Mouse (Mus musculus): ENCODE measurements at regions not wholly inside any gene's neighbourhood (a gene's known extent, or its start where the extent isn't known, plus 50 kb on each side); places are given as distances from the start of the nearest gene placed in this dataset.
"Not testable (repeated sequence)": the region's sequence is repeated elsewhere in the genome, so short reads cannot be mapped to it uniquely, and the experiment has no call there.

DNA sequence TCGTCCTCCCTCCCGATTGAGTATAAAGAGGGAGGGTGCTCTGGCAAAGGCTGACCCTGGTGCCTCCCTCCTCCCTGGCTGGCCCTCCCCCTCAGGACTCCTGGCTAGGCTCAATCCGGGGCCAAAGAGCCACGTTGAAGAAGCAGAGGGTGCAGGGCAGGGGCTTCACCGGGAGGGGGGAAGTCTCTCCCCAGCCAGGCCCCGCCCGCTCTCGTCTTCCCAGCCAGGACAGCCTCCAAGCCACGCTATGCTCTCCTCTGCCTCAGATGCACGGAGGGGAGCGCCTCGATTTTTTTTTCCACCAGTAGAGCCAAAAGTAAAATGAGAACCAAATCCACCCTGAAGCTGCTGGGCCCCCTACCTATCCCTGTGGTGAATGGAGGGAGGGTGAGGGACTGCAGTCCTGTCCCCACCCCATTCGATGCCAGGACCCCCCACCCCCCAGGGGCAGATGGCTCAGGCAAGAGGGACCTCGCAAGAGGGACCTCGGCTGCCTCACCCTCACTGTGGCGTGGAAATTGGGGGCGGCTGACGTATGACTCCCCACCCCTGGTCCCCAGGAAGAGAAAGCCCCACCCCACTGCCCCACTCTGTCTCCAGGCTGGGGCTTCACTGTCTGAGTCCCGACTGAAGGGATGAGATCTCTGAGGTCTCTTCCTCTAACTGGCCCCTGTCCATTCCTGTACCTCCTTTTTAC lies 53.2 kb upstream of the Col1a1 start:
- DNase-seq (ENCODE audit: extremely low spot score in 1 of 2, low spot score in 1 of 2), result no peak

DNA sequence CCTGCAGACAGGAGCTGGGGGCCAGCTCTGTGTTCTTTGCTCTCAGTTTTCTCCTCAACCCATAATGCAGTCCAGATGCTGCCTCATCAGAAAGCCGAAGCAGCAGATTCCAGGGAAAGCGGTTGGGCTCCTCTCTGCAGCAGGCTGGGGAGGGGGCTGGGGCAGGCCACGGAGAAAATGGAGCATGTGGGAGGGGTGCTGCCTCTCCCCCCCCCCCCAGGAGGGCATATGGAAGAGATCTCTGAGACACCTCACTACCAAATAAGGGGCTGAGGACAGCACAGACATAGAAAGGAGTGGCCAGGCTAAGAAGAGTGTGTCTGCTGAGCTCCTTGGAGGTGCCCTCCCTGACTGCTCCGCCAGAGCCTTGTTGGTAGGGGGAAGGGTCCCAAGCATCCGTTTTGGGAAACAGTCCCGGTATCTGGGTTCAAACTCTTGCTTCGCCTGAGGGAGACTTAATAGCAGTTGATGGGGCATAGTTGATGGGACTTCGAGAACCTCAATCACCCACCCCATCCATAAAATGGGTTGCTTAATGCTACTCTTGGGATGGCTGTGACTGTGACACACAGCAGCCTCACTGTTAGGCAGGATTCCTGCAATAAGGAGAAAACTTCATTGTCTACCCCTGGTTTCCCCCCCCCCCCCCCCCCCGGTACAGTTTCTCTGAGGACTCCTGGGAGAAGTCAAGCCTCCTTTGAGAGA lies 53.9 kb upstream of the Col1a1 start:
- no peak for DNase-seq (ENCODE audit: extremely low spot score in 1 of 2, low spot score in 1 of 2)

DNA sequence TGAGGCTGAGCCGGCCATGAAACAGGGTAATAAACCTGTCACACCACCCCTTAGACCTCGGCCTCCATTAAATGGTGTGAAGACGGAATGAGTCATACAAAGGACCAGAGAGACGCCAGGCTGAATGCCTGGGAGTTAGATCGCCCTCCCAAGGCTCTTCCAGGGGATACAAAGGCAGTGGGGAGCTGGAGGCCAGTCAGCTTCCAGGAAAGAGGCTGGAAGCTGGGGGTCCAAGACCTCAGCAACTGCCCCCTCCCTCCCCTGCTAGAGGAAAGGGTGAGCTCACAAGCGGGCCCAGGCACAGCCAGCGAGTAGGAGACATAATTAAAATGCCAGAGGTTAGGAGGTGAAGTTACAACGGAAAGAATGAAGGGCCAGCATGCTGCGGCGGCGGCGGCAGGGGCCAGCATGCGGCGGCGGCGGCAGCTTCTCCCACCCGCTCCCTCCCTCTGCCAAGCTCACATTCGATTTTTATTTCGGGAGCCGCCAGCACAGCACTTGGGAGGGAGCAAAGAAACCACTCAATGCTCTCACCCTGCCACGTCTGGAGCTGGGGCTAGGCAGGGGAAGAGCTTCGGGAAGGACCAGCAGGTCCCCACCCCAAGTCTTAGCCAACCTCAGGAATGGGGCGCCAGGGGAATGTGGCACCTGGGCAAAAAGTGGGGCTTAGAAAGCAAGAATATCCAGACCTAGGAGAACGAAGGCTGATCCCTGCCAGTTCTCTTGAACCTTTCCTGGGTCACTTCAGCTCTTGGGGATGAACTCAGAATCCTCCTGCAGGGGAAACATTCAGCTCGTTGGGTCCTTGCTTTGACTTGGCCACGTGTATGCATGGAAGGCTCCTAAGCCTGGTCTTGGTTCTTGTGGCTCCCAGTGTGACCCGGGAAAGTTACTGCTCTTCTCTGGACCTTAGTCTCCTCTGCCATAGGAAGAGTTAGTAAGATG lies 54.9 kb upstream of the Col1a1 start:
- no peak for DNase-seq (ENCODE audit: extremely low spot score in 1 of 2, low spot score in 1 of 2)

DNA sequence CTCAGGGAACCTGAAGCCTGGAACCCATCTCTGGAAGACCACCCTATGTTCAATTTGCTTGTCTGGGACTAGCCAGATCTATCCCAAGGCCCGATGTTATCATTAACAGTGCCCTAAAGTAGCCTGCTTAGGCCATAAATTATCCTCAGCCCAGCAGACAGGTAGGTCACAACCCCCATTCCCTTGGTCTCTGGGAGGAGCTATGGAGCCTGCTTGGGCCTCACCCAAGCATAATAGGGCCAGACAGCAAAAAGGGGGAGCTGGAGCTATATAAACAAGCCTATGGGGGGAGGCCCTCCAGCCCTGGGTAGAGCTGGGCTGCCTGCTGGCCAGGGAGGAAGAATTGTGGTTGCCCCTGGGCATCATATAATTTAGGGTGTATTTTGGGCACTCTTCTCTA lies 59.3 kb upstream of the Col1a1 start:
- no peak for DNase-seq (ENCODE audit: extremely low spot score in 1 of 2, low spot score in 1 of 2)

DNA sequence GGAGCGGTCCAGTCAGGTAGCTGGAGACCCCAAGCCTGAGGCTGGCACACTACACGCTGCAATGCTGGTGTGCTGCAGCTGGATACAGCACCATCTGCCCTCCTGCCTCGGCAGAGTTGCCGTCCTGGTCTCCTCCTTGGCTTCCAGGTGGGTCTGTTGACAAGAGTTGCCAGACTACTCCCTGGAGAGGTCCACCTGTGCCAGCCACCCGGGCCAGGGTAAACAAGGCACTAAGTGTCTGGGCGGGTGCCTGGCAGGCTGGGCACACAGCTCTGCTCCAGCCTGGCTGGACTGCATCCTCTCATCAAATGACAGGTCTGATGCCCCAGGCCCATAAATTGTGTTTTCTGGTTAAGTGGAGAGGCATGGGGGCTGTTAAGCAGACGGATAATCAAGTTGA lies 61.0 kb upstream of the Col1a1 start:
- DNase-seq (ENCODE audit: extremely low spot score in 1 of 2, low spot score in 1 of 2), result no peak

DNA sequence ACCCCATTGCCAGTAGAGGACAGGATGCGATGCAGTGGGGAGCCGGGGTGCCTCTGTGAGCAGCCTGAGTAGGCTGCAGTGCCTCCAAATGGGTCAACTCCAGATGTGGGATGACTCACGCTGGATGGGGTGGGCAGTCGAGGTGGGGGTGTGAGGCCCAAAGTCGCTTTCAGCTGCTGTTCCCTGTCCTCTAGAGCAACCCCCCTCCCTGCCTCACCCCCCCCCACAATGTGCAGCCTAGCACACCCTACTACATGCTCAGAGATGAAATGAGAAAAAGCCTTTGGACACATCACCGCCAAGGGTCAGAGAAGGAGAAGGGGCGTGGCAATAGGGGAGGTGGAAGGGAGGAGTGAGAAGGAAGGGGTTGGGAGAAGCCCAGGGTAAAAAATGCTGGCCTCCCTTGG lies 61.9 kb upstream of the Col1a1 start:
- no peak for DNase-seq (ENCODE audit: extremely low spot score in 1 of 2, low spot score in 1 of 2)

DNA sequence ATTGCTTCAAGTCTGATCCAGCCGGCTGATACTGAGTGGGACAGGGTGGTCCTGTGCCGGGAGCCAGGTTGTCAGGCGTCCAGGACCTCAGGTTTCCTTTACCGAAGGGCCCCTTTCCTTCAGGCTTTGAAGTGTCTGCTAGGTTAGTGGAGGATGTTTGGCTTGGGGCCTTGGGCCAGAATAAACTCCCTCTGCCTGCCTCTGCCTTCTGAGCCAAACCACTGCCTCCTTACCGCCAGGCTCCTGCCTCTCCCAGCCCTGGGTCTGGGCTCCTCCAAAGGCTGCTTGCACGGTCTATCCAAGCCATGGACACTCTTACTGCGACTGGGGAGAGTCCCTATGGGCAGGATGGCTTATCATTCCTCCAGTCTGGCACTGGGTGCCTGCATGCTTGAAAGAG lies 62.3 kb upstream of the Col1a1 start:
- DNase-seq (ENCODE audit: extremely low spot score in 1 of 2, low spot score in 1 of 2), result no peak

DNA sequence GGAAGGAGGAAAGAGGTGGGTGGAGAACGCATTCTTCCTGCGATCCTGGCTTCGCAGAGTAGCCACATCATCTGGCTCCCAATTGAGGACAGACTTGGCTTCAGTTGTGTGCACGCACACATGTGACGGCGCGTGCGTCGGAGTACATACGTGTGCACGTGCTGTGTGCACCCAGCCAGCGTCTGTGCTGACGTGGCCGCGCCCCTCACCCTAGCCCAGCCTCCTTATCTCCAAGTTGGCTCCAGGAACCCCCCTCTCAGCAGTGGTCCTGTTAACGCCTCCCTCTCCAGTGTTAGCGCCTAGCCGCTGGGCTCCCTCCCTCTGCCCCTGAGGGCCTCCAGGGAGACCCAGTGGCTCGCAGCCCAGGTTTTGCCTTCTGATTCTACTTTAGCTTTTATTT lies 63.1 kb upstream of the Col1a1 start:
- no peak for DNase-seq (ENCODE audit: extremely low spot score in 1 of 2, low spot score in 1 of 2)

DNA sequence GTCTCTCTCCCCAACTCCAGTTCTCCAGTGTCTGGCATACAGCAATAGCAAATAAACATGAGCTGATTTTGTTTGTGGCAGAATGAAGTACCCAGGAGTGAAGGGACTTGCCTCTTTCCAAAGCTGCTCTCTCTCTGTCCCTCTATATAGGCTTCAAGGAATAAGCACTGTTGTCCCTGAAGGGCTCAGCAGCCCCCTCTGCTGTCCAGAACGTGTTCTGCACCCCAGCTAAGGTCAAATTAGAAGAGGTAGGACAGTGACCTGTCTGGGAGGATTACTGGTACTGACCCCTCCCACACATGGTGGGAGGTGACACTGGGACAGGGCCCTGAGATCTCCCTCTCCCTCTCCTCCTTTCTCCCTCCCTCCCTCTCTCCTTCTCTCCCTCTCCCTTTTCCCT lies 65.7 kb upstream of the Col1a1 start:
- peak in 1 of 2 experiments; percentile 61 for DNase-seq (ENCODE audit: extremely low spot score in 1 of 2, low spot score in 1 of 2)

DNA sequence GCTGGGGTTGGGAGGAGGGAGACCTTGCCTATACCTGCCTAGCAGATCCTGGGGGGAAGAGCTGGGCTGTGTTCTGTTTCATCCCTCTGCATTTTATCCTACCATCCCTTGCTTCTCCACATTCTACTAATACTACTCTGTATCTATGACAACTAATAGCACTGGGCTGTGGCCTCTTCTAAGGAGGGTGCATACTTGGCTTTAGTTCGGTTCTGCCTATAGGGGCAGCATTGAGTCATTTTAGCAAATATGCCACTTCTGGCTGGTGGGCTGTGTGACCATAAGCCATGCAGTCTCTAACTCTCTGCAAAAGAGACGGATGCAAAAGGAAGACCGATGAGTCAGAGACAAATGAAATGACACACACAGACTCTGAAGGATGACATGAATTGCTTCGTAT lies 66.2 kb upstream of the Col1a1 start:
- not testable (repeated sequence) for DNase-seq (ENCODE audit: extremely low spot score in 1 of 2, low spot score in 1 of 2)

DNA sequence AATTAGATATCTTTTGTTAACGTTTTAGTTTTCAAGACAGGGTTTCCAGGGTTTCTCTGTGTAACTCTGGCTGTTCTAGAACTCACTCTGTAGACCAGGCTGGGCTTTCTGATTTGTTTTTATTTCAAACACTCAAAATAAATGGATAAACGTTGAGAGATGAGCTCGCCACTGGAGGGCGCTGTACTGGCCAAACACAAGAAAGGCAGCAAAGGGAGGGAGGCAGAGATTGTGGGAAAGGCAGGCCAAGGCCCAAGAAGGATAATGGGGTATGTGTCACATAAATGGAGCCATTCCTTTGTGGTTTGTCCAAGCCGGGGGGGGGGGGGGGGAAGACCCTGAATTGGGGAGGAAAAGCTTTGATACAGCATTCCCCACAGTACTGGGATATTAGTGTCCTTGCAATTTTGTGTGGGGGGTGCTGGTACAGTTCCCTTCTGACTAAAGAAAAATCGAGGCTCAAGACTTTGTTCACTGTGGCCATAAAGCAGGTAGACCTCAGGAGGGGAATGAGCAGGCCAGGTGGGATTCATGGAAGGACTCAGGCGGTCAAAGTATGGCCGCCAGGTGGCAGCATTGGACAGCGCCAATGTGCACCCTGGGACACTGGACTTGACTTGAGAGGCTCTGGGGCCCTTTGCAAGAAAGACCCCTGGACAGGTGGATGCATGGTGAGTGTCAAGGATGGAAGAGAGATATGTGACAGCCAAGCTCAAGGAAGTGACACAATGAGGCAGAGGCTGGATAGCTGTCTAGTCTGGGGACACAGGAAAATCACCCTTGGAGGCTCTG lies 69.7 kb upstream of the Col1a1 start:
- peak; percentile 60 to 85 for DNase-seq (ENCODE audit: extremely low spot score in 1 of 2, low spot score in 1 of 2)

DNA sequence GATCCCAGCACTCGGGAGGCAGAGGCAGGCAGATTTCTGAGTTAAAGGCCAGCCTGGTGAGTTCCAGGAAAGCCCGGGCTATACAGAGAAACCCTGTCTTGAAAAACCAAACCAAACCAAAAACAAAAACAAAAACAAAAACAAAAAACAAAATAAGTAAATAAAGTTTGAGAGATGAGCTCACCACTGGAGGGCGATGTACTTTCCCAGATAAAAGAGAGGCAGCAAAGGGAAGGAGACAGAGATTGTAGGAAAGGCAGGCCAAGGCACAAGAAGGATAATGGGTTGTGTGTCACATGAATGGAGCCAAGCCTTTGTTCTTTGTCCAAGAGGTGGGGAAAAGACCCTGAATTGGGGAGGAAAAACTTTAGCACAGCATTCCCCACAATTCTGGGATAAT lies 67.6 kb upstream of the Tmem92 start:
- DNase-seq (ENCODE audit: extremely low spot score in 1 of 2, low spot score in 1 of 2), result no peak

DNA sequence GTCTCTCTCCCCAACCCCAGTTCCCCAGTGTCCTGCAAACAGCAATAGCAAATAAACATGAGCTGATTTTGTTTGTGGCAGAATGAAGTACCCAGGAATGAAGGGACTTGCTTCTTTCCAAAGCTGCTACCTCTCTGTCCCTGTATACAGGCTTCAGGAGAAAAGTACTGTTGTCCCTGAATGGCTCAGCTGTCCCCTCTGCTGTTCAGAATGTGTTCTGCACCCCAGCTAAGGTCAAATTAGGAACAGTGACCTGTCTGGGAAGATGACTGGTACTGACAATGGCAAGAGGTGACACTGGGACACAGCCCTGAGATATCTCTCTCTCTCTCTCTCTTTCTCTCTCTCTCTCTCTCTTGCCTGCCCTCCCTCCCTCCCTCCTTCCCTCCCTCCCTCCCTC lies 56.6 kb upstream of the Tmem92 start:
- DNase-seq (ENCODE audit: extremely low spot score in 1 of 2, low spot score in 1 of 2), result no peak

DNA sequence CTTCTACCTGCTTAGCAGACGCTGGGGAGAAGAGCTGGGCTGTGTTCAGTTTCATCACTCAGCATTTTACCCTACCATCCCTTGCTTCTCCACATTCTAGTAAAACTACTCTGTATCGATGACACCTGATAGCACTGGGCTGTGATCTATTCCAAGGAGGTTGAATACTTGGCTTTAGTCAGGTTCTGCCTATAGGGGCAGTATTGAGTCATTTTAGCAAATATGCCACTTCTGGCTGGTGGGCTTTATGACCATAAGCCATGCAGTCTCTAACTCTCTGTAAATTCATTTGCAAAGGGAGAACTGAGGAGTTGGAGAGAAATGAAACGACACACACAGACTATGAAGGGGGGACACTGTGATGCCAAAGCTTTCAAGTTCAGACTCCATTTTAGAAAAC lies 55.6 kb upstream of the Tmem92 start:
- no peak for DNase-seq (ENCODE audit: extremely low spot score in 1 of 2, low spot score in 1 of 2)

DNA sequence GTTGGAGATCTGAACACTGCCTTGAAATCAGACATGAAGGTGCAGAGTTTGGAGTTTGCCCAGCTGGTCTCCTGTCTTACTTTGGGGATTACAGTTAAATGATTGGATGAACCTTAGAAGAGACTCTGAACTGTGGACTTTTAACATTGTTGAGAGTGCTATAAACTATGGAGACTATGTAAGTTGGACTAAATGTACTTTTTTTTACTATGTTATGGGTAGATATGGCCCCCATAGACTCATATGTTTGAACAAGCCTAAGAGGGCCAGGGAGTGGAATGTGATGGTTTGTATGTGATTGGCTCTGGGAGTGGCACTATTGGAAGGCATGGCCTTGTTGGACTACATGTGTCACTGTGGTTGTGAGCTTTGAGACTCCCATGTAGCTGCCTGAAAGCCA lies 53.8 kb upstream of the Tmem92 start:
- DNase-seq (ENCODE audit: extremely low spot score in 1 of 2, low spot score in 1 of 2), result no peak

DNA sequence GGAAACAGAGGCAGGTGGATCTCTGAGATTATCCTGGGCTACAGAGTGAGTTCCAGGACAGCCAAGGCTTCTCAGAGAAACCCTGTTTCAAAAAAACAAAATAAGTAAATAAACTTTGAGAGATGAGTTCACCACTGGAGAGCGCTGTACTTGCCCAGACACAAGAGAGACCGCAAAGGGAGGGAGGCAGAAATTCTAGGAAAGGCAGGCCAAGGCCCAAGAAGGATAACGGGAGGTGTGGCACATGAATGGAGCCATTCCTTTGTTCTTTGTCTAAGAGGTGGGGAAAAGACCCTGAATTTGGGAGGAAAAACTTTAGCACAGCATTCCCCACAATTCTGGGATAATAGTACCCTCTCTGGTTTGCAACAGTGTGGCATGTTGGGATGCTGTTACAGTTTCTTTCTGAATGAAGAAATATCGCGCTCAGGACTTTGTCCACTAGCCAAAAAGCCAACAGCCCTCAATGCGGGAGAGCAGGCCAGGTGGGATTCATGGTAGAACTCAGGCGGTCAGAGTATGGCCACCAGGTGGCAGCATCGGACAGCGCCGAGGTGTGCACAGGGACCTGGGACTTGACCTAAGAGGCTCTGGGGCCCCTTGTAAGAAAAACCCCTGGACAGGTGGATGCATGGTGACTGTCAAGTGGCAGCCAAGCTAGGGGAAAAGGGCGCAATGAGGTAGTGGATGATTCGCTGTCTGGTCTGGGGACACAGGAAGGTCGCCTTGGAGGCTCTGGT lies 49.9 kb upstream of the Tmem92 start:
- DNase-seq (ENCODE audit: extremely low spot score in 1 of 2, low spot score in 1 of 2), result peak; percentile 56 to 79
